ENCODE assay signal across 19 mouse cellular contexts in the genomic region with DNA sequence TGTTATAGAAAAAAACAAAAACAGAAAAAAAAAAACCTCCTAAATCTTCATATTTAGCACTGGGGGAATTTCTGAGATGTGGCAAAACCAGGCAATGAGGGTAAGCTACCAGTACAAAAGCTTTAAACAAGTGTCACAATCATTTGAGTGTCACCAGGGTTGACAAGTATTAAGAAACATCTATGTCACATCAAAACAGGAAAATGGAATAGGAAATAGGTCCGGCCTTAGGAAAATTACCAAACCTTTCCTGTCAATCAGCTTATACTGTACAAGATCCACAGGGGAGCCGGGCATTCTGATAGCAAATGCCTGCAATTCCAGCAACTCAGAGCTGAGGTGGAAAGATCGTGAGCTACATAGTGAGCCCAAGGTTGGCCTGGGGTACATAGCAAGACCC.
"Had no signal": no experiment of that assay in that cellular context is flagged by ENCODE, and none has a peak within 500 bp of the region (broad histone marks: within the 10 kb centered on the region; RNA-seq: fewer than 3 reads in every experiment).

No protein-coding gene starts in this region.

- DNase-seq: kidney, adult 11 months; kidney, adult 8-10 months; kidney, postnatal 10 days; kidney, postnatal 36 days; layer of hippocampus, postnatal 36 days; left cerebral cortex, postnatal 4 days; lung, adult 18-20 months; lung, postnatal 14 days; right cerebral cortex, postnatal 4 days; spleen, adult 18-20 months; thymus, postnatal 25 days had no signal

- H3K4me3 ChIP-seq: intestine, embryonic 15.5 days; kidney, embryonic 15.5 days; limb, embryonic 12.5 days; limb, embryonic 15.5 days; midbrain, embryonic 13.5 days; myocyte; stomach, embryonic 15.5 days had no signal

- ATAC-seq: intestine, embryonic 15.5 days; midbrain, embryonic 13.5 days; midbrain, embryonic 16.5 days had no signal

- H3K4me1 ChIP-seq: kidney, embryonic 15.5 days; stomach, embryonic 15.5 days had no signal
